Mouse (Mus musculus): ENCODE measurements around the gene Sgcd. TPM values are rescaled to one million over a fixed set of nuclear protein-coding genes. Genes with fewer than 3 reads are reported as not detected.

Gene Sgcd
- total RNA-seq, 2 experiments from 2014 or later, result not detected

DNA sequence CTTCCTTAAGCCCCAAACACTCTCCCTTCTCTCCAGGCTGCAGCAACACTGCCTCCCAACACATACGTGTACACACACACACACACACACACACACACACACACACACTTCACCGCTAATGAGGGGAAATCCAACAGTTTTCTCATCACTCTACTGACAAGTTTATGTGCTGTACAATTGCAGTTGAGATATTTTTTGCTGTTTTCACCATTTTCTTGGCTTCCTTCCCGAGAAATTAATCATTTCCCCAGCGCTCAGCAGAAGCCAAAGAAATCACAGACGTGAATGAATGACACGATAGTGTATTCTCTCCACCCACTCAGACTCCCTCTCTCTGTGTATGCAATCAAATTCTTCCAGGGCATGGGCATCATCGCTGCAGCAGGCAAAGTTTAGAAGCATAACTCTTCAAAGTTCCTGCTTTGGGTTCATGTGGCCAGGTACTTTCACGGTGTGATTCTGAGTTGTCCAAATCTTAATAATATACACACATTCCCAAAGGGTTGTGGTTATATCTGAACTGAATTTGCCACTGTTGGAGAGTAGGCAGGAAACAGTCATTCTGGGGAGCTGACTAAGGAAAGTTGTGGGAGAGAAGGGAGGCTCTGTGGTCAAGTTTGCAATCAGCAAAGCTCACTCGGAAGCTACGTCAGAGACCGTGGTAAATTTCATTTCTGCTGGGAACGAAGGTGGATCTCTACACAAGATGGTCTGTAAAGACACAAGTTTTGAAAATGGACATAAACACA is 683.9 kb downstream of the Sgcd start:
- no peak for ATAC-seq (replicated peaks; ENCODE audit: poor library complexity, severe bottlenecking)

DNA sequence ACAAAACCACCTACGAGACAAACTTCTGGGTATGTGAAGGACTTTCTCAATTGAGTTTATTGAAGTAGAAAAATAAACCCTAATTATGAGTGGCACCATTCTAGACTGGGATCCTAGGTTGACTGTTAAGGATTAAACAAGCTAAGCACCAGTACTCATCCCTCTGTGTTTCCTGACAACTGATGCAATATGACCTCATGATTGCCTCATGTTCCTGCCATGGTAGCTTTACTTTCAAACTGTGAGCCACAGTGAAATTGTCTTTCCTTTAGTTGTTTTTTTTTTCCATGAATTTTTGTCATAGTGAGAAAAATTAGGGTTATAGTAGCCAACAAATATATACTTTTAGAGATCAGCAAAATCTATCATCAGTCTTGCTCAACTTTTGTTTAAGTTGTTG is 689.0 kb downstream of the Sgcd start:
- ATAC-seq (replicated peaks; ENCODE audit: poor library complexity, severe bottlenecking), result no peak

DNA sequence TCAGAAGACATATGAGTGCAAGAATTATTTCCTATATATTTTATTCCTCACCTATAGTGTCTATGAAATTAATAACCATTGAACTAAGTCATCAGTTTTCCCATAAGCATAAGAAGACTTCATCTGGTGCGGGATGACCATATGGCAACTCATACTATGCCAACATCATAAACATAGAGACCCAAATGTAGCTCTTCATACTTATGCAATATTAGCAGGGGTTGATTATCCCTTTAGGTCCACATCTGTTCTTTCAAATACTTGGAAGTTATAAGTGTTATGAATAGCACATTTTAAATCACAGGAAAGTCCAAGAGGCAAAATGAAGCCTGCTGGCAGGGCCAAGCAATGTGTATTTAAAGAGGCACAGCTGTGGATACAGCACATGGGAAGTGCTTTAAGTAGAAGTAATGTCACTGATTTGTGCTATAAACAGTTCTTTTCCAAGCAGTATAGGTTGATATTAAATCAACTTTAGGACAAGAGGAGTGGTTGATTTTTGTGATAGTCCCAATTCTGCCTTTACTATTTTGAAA is 690.9 kb downstream of the Sgcd start:
- ATAC-seq (replicated peaks; ENCODE audit: poor library complexity, severe bottlenecking), result no peak

DNA sequence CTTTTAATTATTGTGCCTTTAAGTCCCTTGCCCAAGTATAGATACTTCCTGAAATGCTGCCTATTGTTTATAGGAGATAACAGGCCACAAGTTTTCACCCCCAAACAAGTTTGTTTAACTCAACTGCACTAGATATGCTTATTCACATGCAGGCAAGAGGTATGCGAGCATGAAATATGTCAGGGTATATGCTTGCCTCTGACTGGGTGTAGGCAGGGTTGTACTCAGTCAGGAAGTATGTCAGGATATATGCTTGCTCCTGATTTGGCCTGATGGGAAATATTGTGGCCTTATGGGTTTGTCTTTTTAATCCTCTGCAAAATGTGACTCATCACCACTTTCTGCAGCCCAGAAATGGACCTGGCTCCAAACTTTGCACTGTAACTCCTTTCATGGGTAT is 694.0 kb downstream of the Sgcd start:
- ATAC-seq (replicated peaks; ENCODE audit: poor library complexity, severe bottlenecking), result no peak

DNA sequence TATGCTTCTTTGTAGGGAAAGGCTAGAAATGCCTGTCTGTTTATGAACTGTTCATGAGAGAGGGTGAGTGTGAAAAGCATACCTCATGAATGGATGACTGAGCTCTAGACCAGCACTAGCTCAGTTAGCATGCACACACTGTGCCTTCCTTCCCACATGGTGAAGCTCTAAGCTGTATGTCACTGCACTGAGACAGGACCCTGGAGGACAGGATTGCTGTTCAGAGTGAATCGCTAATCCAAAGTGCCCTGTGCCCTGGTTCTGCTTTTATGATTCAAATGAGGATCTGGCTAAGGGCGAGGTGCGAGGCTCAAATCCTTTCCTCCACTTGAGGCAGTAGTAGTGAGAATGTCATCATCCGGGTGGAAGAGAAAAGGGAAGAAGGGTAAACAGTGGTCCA is 712.2 kb downstream of the Sgcd start:
- ATAC-seq (replicated peaks; ENCODE audit: poor library complexity, severe bottlenecking), result no peak

DNA sequence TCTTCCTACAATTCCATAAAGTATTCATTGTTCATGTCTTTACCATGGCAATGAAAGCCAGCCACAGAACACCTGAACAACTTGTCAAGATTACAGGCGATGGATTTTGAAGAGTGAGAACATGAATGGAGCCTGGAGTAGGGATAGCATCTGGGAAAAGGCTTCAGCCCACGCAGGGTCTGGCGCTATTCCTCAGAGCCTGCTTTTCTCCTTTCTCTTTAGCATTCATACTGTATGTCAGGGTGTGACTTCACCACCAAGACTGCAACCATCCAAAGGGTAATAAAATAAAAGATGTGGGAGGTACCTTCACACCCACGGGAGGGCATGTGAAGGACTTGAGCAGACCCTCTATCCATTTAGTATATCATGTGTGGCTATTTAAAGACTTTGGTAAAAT is 720.2 kb downstream of the Sgcd start:
- ATAC-seq (replicated peaks; ENCODE audit: poor library complexity, severe bottlenecking), result no peak

DNA sequence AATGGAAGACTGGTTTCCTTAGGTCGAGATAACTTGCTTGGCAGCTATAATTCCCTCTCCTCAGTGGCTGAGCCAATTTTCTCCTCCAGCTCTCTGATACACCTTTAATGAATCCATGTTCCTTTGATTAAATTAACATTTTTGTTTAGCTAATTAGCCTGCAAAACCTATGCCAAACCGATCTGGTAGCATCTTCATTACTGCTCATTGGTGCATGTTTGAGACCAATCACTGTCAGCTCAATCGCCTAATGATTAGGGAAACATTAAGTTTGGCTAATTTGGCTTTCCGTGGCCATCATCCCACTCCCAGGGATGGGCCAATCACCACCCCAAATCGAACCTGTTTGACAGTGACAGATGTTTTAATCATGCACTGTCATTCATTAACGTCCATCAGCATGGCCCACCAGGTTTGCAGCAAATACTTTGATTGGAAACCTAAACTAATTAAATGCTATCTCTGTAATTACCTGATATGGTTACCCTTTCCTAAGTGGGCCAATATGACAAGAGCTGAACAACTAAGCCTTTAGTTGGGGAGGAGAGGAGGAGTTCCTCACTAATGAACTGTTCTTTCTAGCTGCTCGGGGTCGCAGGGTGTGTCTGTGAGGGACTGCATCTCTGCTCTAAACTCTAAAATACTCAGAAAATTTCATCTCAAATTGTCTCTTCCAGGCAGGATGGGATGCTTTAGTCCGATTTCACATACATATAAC is 724.3 kb downstream of the Sgcd start:
- no peak for ATAC-seq (replicated peaks; ENCODE audit: poor library complexity, severe bottlenecking)

DNA sequence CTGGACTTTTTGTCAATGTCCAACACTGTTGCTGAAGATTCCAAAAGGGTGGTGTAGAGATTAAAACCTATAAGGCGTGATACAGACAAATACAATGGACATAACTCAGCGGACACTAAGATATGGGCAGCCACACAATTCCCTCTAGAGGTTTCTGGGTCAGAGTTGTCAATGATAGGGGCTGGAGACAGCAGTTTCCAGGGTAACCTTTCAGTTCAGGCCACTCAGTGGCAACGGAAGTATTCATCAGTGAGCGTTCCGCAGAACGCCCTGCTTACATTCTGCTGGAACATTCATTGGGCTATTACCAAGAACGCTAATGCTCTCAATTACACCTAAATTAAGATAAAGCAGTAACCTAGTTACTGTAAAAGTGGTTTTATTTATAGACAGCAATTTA is 738.5 kb downstream of the Sgcd start:
- ATAC-seq (replicated peaks; ENCODE audit: poor library complexity, severe bottlenecking), result no peak

DNA sequence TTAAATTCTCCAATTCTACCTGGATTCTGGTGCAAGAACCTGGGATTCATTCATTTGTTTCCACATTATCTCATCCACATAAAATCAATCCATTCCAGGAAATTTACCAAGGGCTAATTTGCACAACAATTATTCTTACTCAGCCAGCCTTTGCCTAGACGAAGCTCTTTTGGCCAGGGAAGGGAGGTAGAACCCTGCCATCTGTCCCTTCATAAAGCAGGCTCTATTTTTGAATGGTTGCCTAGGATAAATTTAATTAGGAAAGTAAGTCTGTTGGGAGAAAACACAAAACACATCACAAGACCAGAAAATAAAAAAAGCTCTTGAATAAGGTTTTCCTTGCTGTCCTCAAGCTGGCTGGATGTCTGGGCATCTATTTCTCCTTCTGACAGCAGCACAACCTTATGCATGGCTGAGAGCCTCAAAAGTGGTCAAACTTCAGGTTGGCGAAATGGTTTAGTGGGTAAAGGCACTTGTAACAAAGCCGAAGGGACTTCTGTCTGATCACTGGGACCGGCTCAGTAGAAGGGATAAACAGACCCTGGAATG is 740.4 kb downstream of the Sgcd start:
- ATAC-seq (replicated peaks; ENCODE audit: poor library complexity, severe bottlenecking), result no peak

DNA sequence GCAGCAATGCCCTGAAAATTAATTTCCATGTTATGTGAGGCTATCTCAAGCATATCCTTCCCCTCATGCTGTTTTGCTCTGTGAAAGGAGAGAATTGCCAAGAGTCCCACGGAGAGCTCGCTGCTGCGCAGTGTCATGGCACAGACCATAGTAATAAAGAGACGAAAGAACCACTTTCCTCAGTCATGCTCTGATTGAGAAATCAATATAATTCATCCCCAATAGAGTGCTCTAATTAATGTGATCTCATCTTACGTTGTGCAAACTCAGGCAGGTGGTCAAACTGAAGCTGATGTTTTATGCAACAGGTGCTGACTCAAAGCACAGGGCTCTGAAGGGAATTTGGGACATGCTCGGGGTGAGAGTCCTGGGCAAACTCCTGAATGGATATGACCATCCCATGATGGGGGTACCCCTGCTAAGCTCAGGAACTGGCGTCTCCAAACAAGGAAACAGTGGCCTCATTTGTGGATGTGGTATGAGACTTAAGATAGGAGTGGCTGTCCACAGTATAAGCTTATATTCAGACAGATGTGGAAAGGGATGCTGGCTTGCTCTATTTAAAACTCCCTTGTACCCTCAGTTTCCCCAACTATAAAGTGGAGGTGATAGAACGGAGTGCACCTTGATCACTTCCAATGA is 740.9 kb downstream of the Sgcd start:
- ATAC-seq (replicated peaks; ENCODE audit: poor library complexity, severe bottlenecking), result no peak

DNA sequence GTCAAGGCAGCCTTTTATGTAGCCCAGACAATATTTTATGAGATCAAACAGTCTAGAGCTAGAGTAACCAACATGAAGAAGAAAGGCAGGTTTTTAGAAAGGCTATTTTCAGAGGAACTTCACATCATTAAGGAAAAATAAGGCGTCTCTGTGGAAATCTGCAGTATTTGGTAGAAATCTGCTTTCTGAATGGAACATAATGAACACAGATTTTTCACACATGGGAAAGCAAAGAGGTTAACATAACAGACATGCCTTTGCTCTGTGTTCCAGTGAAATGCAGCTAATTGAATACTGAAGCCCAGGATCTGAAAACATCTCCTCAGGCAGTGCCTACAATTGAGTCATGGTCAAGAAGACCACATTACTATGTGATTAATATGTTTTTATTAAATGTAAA is 746.4 kb downstream of the Sgcd start:
- ATAC-seq (replicated peaks; ENCODE audit: poor library complexity, severe bottlenecking), result no peak

DNA sequence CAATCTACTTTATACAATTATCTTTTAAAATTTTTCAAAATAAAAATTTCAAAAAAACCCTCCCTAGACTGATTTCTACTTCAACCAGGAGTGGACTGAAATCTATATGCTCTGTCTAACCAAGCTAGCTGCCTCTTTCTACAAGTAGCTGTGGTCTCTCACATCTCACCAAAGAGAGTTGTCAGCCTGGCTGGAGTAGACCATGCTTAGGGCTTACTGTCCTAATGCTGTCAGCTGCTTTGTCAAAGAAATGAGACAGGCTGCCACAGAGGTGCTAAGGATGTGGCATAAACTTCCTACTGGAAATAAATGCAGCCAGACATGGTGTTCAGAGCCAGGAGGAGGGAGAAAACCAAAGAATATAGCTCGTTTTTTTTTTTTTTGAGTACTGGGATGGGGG is 760.5 kb downstream of the Sgcd start:
- no peak for ATAC-seq (replicated peaks; ENCODE audit: poor library complexity, severe bottlenecking)

DNA sequence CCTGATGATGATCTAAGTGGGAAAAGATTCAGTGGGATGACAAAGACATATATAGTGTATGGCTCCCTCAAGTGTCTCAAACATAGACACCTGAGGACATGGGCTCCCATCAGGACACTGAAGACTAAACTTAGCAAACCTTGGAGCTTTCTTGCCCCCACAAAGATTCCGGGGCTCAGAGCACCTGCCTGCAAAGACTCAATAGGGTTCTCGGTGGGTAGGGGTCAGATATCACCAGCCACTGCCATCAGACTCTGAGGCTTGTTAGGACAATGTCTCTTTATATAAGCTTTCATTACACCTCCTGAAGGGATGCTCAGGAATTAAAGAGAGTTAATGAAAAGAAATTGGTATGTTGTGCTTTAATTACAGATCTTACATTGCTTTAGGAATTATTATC is 764.6 kb downstream of the Sgcd start:
- no peak for ATAC-seq (replicated peaks; ENCODE audit: poor library complexity, severe bottlenecking)

DNA sequence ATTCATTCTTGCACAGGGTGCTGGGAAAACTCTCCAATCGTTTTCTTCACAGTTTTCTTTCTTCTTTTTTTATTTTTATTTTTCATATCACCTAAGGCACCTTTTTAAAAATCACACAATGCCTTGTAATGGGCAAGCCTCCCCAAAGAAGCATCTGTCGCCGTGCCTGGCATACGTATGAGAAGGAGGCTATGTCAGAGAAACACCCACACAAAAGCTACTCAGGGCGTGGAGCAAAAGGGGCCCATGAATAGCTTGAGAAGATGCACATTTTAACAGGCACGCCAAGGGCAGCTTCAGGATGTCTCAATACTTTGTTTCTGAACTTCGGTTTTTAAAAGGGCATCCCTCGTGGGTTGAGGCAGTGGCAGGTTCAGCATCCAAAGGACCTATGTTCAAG is 777.2 kb downstream of the Sgcd start:
- no peak for ATAC-seq (replicated peaks; ENCODE audit: poor library complexity, severe bottlenecking)

DNA sequence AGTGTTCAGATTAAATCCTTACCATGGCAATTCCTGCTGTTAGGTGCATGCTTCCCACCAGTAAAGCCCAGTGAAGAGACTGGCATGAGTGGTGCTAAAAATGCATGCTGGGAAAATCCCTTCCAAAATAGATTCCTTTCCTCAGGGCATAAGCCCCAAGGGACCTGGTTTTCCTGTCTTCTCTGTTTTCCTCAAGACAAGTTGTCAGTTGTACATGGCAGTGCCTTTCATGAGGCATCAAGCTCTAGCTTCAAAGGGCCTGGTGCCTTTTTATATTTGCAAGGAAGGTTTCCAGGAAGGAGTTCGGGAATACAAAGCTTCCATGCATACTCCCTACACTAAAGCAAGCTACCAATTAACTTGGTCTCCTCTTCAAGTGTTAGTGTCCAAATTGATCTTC is 782.3 kb downstream of the Sgcd start:
- ATAC-seq (replicated peaks; ENCODE audit: poor library complexity, severe bottlenecking), result no peak

DNA sequence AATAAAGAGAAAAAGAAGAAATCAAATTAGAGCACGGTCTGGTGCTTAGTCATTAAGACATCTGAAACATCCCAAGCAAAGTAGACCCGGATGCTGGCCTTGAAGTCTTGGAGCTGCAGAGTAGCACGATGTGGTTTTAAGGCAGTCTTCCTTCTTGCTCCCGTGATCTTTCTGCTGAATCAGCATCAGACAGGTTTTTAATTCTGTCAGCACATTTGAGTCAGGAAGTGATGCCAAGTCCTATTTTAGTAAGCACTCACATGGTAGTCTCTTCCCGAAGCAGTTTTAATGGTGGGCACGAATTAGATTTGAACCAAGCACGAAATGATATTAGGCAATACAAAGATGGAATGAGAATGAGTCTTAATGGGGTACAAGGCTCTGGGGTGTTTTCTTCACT is 789.7 kb downstream of the Sgcd start:
- no peak for ATAC-seq (replicated peaks; ENCODE audit: poor library complexity, severe bottlenecking)

DNA sequence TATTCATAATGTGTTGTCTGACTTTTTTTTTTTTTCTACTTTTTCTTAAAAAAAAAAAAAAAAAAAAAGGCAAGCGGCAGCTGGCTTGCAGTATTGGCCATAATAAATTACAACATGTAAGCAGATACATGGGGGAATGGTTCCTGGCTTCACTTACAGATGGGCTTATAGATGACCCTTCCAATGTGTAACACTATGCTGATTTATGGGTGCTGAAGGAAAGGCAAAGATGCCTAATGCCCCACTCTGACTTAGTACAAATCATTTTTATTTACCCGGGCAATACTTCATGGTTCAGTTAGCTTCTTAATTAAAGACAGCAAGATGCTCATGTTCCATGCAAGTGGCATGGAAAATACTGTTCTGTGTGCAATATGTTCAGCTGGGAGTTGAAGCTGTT is 800.2 kb downstream of the Sgcd start:
- ATAC-seq (replicated peaks; ENCODE audit: poor library complexity, severe bottlenecking), result no peak

DNA sequence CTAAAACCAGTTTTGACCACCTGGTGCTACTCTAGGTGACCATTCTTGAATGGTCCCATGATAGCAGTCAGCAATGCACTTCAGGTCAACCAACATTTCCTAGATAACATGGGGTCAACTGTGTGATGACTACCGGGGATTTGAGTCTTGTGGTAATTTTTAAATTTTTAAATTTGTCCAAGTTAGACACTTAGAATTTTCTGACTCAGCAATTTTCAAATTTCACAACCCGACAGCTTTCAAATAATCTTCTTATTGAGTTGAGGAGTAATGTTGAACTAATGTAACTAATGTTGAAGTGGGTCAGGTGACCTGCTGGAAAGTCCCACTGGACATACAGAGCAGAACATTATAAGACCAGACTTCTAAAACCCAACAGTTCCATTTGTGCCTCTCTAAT is 813.8 kb downstream of the Sgcd start:
- no peak for ATAC-seq (replicated peaks; ENCODE audit: poor library complexity, severe bottlenecking)

DNA sequence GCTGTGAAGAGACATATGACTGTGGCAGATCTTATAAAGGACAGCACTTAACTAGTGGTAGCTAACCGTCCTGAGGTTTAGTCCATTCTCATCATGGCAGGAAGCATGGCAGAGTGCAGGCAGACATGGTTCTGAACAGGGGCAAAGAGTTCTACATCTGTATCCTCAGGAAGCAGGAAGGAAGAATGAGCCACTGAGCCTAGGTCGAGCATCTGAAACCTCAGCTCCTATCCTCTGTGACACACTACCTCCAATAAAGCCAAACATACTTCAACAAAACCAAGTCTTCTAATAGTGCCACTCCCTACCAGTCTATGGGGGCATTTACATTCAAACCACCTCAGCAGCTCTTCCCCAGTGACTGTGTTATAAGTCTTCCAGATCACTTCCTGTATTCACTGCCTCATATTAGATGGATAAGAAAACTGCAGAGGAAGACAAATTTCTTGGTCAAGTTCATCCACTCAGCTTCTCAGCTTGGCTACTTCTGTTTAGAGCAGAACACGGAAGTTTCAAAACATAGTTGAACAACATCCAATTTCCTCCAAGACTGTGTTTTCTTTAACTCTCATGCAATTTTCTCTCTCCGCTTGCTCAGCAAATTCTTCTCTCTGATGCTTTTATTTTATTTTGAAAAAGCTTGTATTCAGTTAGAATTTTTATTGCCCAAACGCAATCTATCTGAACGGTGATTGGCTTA is 817.7 kb downstream of the Sgcd start:
- ATAC-seq (replicated peaks; ENCODE audit: poor library complexity, severe bottlenecking), result no peak

DNA sequence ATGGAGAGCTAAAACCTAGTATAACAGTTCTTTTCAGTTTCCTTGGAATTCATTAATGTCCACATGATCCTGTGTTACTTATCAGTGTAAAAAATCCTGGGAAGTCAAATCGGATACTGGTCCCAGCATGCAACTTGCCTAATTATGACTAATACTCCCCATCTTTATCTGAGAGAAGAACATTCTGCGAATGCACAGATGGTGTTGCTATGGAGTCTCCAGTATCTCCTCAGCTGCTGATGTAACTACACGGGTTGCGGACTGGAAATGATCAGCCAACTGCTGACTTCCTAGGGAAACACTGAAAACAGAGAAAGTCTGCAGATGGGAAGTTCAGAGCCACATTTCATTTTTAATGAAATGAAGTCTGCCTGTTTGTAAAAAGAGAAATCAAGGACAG is 821.4 kb downstream of the Sgcd start:
- ATAC-seq (replicated peaks; ENCODE audit: poor library complexity, severe bottlenecking), result no peak

DNA sequence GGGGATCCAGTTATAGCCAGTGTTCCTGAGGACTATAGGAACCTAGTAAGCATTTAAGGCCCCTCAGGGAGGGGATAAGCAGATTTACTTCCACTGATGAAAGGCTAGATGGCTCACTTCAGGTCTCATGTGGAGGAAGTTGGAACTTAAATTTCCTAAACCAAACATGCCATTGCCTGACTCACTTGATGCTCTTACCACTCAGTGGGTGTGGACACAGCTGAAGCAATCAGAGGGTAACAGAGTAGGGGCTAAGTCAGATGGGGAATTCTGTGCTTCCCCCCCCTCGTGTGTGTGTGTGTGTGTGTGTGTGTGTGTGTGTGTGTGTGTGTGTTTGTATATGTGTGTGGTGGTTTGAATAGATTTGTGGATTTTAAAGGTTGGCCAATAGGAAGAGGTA is 830.7 kb downstream of the Sgcd start:
- no peak for ATAC-seq (replicated peaks; ENCODE audit: poor library complexity, severe bottlenecking)
